Comparison of ENCODE assay signal across 8 mouse cellular contexts in the genomic region with DNA sequence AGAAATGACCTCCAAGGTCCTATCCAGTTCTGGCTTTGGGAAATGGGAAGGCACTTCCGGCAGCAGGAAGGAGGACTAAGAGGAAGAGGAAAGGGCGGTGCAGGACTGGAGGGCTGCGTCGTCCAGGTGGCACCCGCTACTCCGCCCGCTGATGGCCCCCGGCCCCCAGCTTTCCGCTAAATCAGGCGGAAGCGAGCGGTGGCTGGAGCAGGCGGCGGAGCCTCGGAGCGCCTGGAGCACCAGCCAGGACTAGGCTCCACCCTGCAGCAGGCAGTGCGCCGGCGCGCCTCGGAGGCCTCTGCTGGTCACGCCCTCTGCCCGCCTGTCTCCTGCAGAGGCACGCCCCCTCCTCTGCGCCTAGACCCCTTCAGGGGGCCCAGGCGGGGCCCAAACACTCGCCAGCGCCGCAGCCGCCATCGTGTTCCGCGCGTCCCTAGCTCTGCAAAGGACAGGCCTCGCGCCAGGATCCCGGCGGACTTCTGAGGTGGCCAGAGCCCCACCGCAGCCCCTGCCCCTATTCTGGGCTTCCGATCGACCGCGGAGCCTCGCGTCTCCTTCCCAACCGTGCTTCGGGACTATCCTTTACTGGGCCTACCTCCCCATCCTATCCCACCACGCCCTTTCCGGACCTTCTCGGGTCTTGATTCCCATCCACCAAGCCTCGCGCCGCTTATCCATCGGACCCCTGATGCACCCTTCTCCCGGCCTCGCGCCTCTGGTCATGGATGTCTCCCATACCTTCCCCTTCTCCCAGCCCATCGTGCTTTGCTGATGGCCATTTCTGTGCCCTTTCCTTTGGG. TPM values are rescaled to one million over a fixed set of nuclear protein-coding genes. Genes with fewer than 3 reads are reported as not detected.
DNase-seq lines count a peak whose midpoint lies in the region; ATAC-seq and TF ChIP-seq lines count a peak whose summit lies in the region.

A gene (plus strand): TSS at position 106 of the 800 bp plus-strand sequence.

- H3K27ac ChIP-seq in embryonic facial prominence, embryonic 13.5 days = peak within 1 kb of the TSS; percentile 96
- H3K27ac ChIP-seq in heart, adult 2 months = peak within 1 kb of the TSS; percentile 92
- H3K27ac ChIP-seq in limb, embryonic 13.5 days = peak within 1 kb of the TSS; percentile 98
- H3K27ac ChIP-seq in midbrain, embryonic 15.5 days = peak within 1 kb of the TSS; percentile 87

- no peak; the same call in 1 of the 2 replicates for TF ChIP-seq CTCF in heart, adult 2 months (IDR thresholded peaks at IDR 0.05)

- TF ChIP-seq POLR2A in heart, adult 2 months (IDR thresholded peaks at IDR 0.05; ENCODE audit: insufficient read depth, low read depth, low read length) = no peak; the same call in 1 of the 2 replicates

- peaks cover 52% of the 10 kb centered on the region for H3K4me1 ChIP-seq in embryonic facial prominence, embryonic 13.5 days
- H3K4me1 ChIP-seq in heart, adult 2 months (ENCODE audit: control insufficient read depth, insufficient read depth, low read length) = peaks cover 10% of the 10 kb centered on the region
- H3K4me1 ChIP-seq in limb, embryonic 13.5 days = peaks cover 43% of the 10 kb centered on the region
- peaks cover 43% of the 10 kb centered on the region for H3K4me1 ChIP-seq in midbrain, embryonic 15.5 days

- H3K79me2 ChIP-seq in heart, adult 2 months (replicated peaks; ENCODE audit: control insufficient read depth, insufficient read depth, low read length) = peaks cover 3% of the 10 kb centered on the region

- DNase-seq in 3T3-L1 (ENCODE audit: low read depth, low spot score) = peak; percentile 90
- peak; percentile 80 to 85 for DNase-seq in adrenal gland, postnatal 4 days (ENCODE audit: low spot score in 2 of 2)
- peak; percentile 91 to 95 for DNase-seq in heart, adult 2 months
- DNase-seq in kidney, adult 8-10 months = peak; percentile 90 to 93
- DNase-seq in spleen, adult 18-20 months = peak; percentile 72 to 76

- H3K9ac ChIP-seq in embryonic facial prominence, embryonic 13.5 days = peak within 1 kb of the TSS; percentile 95
- peak within 1 kb of the TSS; percentile 75 for H3K9ac ChIP-seq in heart, adult 2 months (ENCODE audit: low read depth, low read length)
- peak within 1 kb of the TSS; percentile 95 for H3K9ac ChIP-seq in limb, embryonic 13.5 days
- peak within 1 kb of the TSS; percentile 66 for H3K9ac ChIP-seq in midbrain, embryonic 15.5 days

- peak within 1 kb of the TSS; percentile 78 for H3K4me3 ChIP-seq in embryonic facial prominence, embryonic 13.5 days
- peak within 1 kb of the TSS; percentile 73 for H3K4me3 ChIP-seq in heart, adult 2 months
- H3K4me3 ChIP-seq in limb, embryonic 13.5 days = peak within 1 kb of the TSS; percentile 80
- peak within 1 kb of the TSS; percentile 53 for H3K4me3 ChIP-seq in midbrain, embryonic 15.5 days

- WGBS in embryonic facial prominence, embryonic 13.5 days = under 1% methylated on average over 53 of the region's 58 CpGs
- WGBS in heart, adult 2 months = under 1% methylated on average over 58 of the region's 58 CpGs
- under 1% methylated on average over 47 of the region's 58 CpGs for WGBS in limb, embryonic 13.5 days
- under 1% methylated on average over 58 of the region's 58 CpGs for WGBS in midbrain, embryonic 15.5 days

- ATAC-seq in embryonic facial prominence, embryonic 13.5 days (ENCODE audit: insufficient number of reproducible peaks, insufficient read depth, low FRiP score, low TSS enrichment, low read depth) = peak; percentile 92
- ATAC-seq in limb, embryonic 13.5 days (ENCODE audit: low FRiP score, low read depth) = peak; percentile 93
- peak; percentile 93 for ATAC-seq in midbrain, embryonic 15.5 days (replicated peaks)

- H3K4me2 ChIP-seq in embryonic facial prominence, embryonic 13.5 days = peak within 1 kb of the TSS; percentile 92
- H3K4me2 ChIP-seq in limb, embryonic 13.5 days (replicated peaks) = peak within 1 kb of the TSS; percentile 94
- peak within 1 kb of the TSS; percentile 76 for H3K4me2 ChIP-seq in midbrain, embryonic 15.5 days

- H3K36me3 ChIP-seq in embryonic facial prominence, embryonic 13.5 days = peaks cover 39% of the 10 kb centered on the region
- H3K36me3 ChIP-seq in heart, adult 2 months (ENCODE audit: control insufficient read depth, insufficient read depth, low read length) = no peaks in the 10 kb centered on the region
- H3K36me3 ChIP-seq in limb, embryonic 13.5 days = peaks cover 50% of the 10 kb centered on the region
- H3K36me3 ChIP-seq in midbrain, embryonic 15.5 days (replicated peaks) = peaks cover 24% of the 10 kb centered on the region; the same call in 1 of the 2 replicates

- H3K9me3 ChIP-seq in embryonic facial prominence, embryonic 13.5 days = no peaks in the 10 kb centered on the region
- H3K9me3 ChIP-seq in limb, embryonic 13.5 days = no peaks in the 10 kb centered on the region
- H3K9me3 ChIP-seq in midbrain, embryonic 15.5 days = no peaks in the 10 kb centered on the region

- no peaks in the 10 kb centered on the region for H3K27me3 ChIP-seq in embryonic facial prominence, embryonic 13.5 days
- H3K27me3 ChIP-seq in heart, adult 2 months (ENCODE audit: control insufficient read depth, insufficient read depth, low read length) = no peaks in the 10 kb centered on the region
- no peaks in the 10 kb centered on the region for H3K27me3 ChIP-seq in limb, embryonic 13.5 days
- H3K27me3 ChIP-seq in midbrain, embryonic 15.5 days (replicated peaks) = no peaks in the 10 kb centered on the region

- intact Hi-C loops in heart, adult 2 months (cut with DNase I) = no loop called here

- TF ChIP-seq EP300 in heart, adult 2 months (IDR thresholded peaks at IDR 0.05; ENCODE audit: insufficient read depth, low read depth, low read length) = 0 out of 2 replicates have a peak, but pooled peaks have one; percentile 67

RNA-seq across cellular contexts. Expression of the gene that starts here (rescaled TPM):
- total RNA-seq in adrenal gland, postnatal 4 days (2021) = 10 to 100 TPM; 88.3 to 97.5 TPM
- 57.4 and 64.1 TPM in 2 replicates for polyA plus RNA-seq in embryonic facial prominence, embryonic 13.5 days (2015; fragmentation: Nextera tagmentation; extraction: Ambion mirVana)
- total RNA-seq in heart, adult 2 months (2021) = 10 to 100 TPM; 16.8 to 18.4 TPM
- polyA plus RNA-seq in heart, adult 2 months (2012; rRNA removed) = 23.4 and 24.7 TPM in 2 replicates
- polyA plus RNA-seq in limb, embryonic 13.5 days (2015; fragmentation: Nextera tagmentation; extraction: Ambion mirVana) = 63.2 and 66.0 TPM in 2 replicates
- polyA plus RNA-seq in midbrain, embryonic 15.5 days (2015; fragmentation: Nextera tagmentation; extraction: Ambion mirVana) = 44.7 and 46.3 TPM in 2 replicates

Comparison
In these comparisons a context has a peak if more than half of its experiments do, and no peak if none do; other contexts are left out.
1. Peak in every context shown above with its lines: DNase-seq, ATAC-seq, H3K4me3 ChIP-seq and H3K27ac ChIP-seq.
2. RNA of the gene that starts here (total RNA-seq): 88.3 to 97.5 TPM in adrenal gland, postnatal 4 days; 16.8 to 18.4 TPM in heart, adult 2 months; every median in the first group is over 4 times any median in the second.